Mouse (Mus musculus) sigmoid colon, adult 10 weeks (tissue): ENCODE measurements around the gene Tmx1. TPM values are rescaled to one million over a fixed set of nuclear protein-coding genes. Genes with fewer than 3 reads are reported as not detected.

ENCODE experiments used
- polyA plus RNA-seq: library from polyadenylated mRNA; stranded (reverse); fragments of 350-450 nt; fragmentation: Illumina TruSeq; extraction: RNeasy Lipid Tissue Mini Kit (QIAGEN cat#74804); gene quantifications from one replicate; pipeline ENCODE4 v1.2.3, GENCODE M21; 2014; ENCODE audit warnings: low read depth, low replicate concordance

Tmx1 gene
- polyA plus RNA-seq: 224 TPM

DNA sequence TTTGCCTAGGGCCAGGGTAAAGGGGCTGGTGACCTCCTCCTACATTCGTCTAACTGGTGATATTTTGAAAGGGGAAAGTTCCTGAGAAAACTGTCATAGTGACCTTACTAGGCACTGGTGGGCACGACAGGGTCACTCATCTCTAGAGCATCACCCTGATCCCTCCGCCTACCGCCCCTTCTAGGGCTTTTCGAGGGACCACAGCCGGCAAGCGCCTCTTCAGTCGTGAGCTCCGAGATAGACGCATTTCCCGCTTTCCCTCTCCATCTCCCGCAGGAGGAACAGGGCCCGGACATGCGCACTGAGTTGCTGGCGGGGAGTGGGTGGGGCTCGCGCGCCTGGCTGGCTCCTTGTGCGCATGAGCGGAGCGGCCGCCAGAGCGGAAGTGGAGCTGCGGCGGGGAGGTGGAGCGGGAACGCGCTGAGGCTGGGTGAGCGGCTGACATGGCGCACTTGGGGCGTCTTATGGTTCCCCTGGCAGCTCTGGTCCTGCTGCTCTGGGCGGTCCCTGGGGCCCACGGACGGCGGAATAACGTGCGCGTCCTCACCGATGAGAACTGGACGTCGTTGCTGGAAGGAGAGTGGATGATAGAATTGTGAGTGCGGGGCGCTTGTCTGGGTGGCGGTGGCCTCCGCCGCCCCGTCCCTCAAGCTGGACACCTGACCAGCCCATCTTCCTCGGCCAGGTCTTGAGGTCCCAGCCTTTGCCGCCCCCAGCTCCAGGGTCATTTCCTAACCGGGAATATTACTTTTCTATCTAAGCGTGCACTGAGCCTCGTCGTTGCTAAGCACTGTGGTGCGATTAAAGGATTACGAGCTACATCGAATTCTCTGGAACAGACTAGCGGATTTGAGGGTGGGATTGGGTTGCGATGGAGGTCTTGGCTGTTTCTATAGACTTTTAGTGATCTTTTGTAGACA lies at the start of gene Tmx1:
Gene Tmx1 (plus strand): TSS at position 370 of the 920 bp plus-strand sequence.

Other genes starting within 250 kb of the Tmx1 start
- 18.3 TPM for gene Pygl, start 221.6 kb upstream of the Tmx1 start, polyA plus RNA-seq
- 0.32 TPM for gene Trim9, start 105.5 kb upstream of the Tmx1 start, polyA plus RNA-seq